Mouse (Mus musculus): ENCODE results near the gene Gm13691. TPM values are rescaled to one million over a fixed set of nuclear protein-coding genes. Genes with fewer than 3 reads are reported as not detected.
A peak's percentile ranks its signal among the peaks of the same experiment; 100 is the strongest.
"Not testable (repeated sequence)": the region's sequence is repeated elsewhere in the genome, so short reads cannot be mapped to it uniquely, and the experiment has no call there.

Gene Gm13691
- not detected in 2 replicates for polyA plus RNA-seq (2014; fragmentation: Nextera tagmentation; extraction: Ambion mirVana)

- not testable (repeated sequence) for ATAC-seq (replicated peaks; ENCODE audit: insufficient number of reproducible peaks, low FRiP score, low TSS enrichment); H3K36me3 ChIP-seq (ENCODE audit: control insufficient read depth, insufficient read depth, low read length); H3K9me3 ChIP-seq (replicated peaks; ENCODE audit: control insufficient read depth, low read length); H3K4me3 ChIP-seq (ENCODE audit: low read depth, low read length); H3K9ac ChIP-seq (ENCODE audit: low read depth, low read length); H3K27me3 ChIP-seq (ENCODE audit: control insufficient read depth, insufficient read depth, low read length); H3K4me1 ChIP-seq (ENCODE audit: control insufficient read depth, insufficient read depth, low read length); H3K27ac ChIP-seq (ENCODE audit: low read depth, low read length); H3K4me2 ChIP-seq
- no CpG with 5 or more reads among the region's 6 CpGs for WGBS (ENCODE audit: insufficient replicate concordance)
Observed at GRCm38 (mm10) chr2:83990253-83990652, at the start of gene Gm13691. Gm13691 (plus strand) TSS chr2:83990553.

- Histone ChIP-seq H3K4me1 (ENCODE audit: control insufficient read depth, insufficient read depth, low read length) (peaks cover 3% of the 10 kb centered on the region; the same call in 1 of the 2 replicates), H3K9ac (ENCODE audit: low read depth, low read length) (no peak within 1 kb of the TSS), H3K27ac (ENCODE audit: low read depth, low read length) (no peak within 1 kb of the TSS), H3K9me3 (replicated peaks; ENCODE audit: control insufficient read depth, low read length) (no peaks in the 10 kb centered on the region), H3K4me2 (peak within 1 kb of the TSS; percentile 61), H3K27me3 (ENCODE audit: control insufficient read depth, insufficient read depth, low read length) (no peaks in the 10 kb centered on the region), H3K4me3 (ENCODE audit: low read depth, low read length) (peak within 1 kb of the TSS; percentile 27; the same call in 1 of the 2 replicates), H3K36me3 (ENCODE audit: control insufficient read depth, insufficient read depth, low read length) (no peaks in the 10 kb centered on the region)
- ATAC-seq (replicated peaks; ENCODE audit: insufficient number of reproducible peaks, low FRiP score, low TSS enrichment), result no peak; the same call in 1 of the 2 replicates
- WGBS (ENCODE audit: insufficient replicate concordance), result 3% methylated on average over 20 of the region's 20 CpGs
Observed at GRCm38 (mm10) chr2:83940931-83941361, 49.4 kb upstream of the Gm13691 start, which contains the start of gene Zswim2. Zswim2 (minus strand) TSS chr2:83941228.

- H3K4me2 ChIP-seq, result peak overlapping the region; percentile 61
- H3K4me1 ChIP-seq (ENCODE audit: control insufficient read depth, insufficient read depth, low read length), result peaks cover 3% of the 10 kb centered on the region; the same call in 1 of the 2 replicates
- 51% methylated on average over 3 of the region's 3 CpGs for WGBS (ENCODE audit: insufficient replicate concordance)
- no peak overlapping the region for H3K27ac ChIP-seq (ENCODE audit: low read depth, low read length)
- no peak for ATAC-seq (replicated peaks; ENCODE audit: insufficient number of reproducible peaks, low FRiP score, low TSS enrichment)
- no peaks in the 10 kb centered on the region for H3K9me3 ChIP-seq (replicated peaks; ENCODE audit: control insufficient read depth, low read length)
- H3K36me3 ChIP-seq (ENCODE audit: control insufficient read depth, insufficient read depth, low read length), result no peaks in the 10 kb centered on the region
- H3K4me3 ChIP-seq (ENCODE audit: low read depth, low read length), result peak overlapping the region; percentile 27; the same call in 1 of the 2 replicates
- no peak overlapping the region for H3K9ac ChIP-seq (ENCODE audit: low read depth, low read length)
- H3K27me3 ChIP-seq (ENCODE audit: control insufficient read depth, insufficient read depth, low read length), result no peaks in the 10 kb centered on the region
Observed at GRCm38 (mm10) chr2:83941378-83941777, 49.0 kb upstream of the Gm13691 start.

- no peak overlapping the region for H3K27ac ChIP-seq (ENCODE audit: low read depth, low read length)
- H3K4me3 ChIP-seq (ENCODE audit: low read depth, low read length), result no peak overlapping the region
- no peak for ATAC-seq (replicated peaks; ENCODE audit: insufficient number of reproducible peaks, low FRiP score, low TSS enrichment)
- no peak overlapping the region for H3K4me2 ChIP-seq
- no peaks in the 10 kb centered on the region for H3K27me3 ChIP-seq (ENCODE audit: control insufficient read depth, insufficient read depth, low read length)
- H3K9me3 ChIP-seq (replicated peaks; ENCODE audit: control insufficient read depth, low read length), result no peaks in the 10 kb centered on the region
- H3K36me3 ChIP-seq (ENCODE audit: control insufficient read depth, insufficient read depth, low read length), result no peaks in the 10 kb centered on the region
- peaks cover 3% of the 10 kb centered on the region; the same call in 1 of the 2 replicates for H3K4me1 ChIP-seq (ENCODE audit: control insufficient read depth, insufficient read depth, low read length)
- 40% methylated on average over 4 of the region's 4 CpGs for WGBS (ENCODE audit: insufficient replicate concordance)
- no peak overlapping the region for H3K9ac ChIP-seq (ENCODE audit: low read depth, low read length)
Observed at GRCm38 (mm10) chr2:83941792-83942191, 48.6 kb upstream of the Gm13691 start.

GRCm38 (mm10) chr2:83955393-83955792 is 35.0 kb upstream of the Gm13691 start, which contains the start of gene Gm13698:
Gm13698 (plus strand) TSS chr2:83955693.
- not testable (repeated sequence) for H3K36me3 ChIP-seq (ENCODE audit: control insufficient read depth, insufficient read depth, low read length); H3K4me1 ChIP-seq (ENCODE audit: control insufficient read depth, insufficient read depth, low read length); H3K9me3 ChIP-seq (replicated peaks; ENCODE audit: control insufficient read depth, low read length); ATAC-seq (replicated peaks; ENCODE audit: insufficient number of reproducible peaks, low FRiP score, low TSS enrichment); H3K27ac ChIP-seq (ENCODE audit: low read depth, low read length); H3K4me2 ChIP-seq; H3K9ac ChIP-seq (ENCODE audit: low read depth, low read length); H3K4me3 ChIP-seq (ENCODE audit: low read depth, low read length); H3K27me3 ChIP-seq (ENCODE audit: control insufficient read depth, insufficient read depth, low read length)
- WGBS (ENCODE audit: insufficient replicate concordance), result no CpG with 5 or more reads among the region's 6 CpGs

- H3K4me3 ChIP-seq (ENCODE audit: low read depth, low read length); H3K4me2 ChIP-seq; H3K27me3 ChIP-seq (ENCODE audit: control insufficient read depth, insufficient read depth, low read length); H3K4me1 ChIP-seq (ENCODE audit: control insufficient read depth, insufficient read depth, low read length); H3K9ac ChIP-seq (ENCODE audit: low read depth, low read length); H3K36me3 ChIP-seq (ENCODE audit: control insufficient read depth, insufficient read depth, low read length); H3K9me3 ChIP-seq (replicated peaks; ENCODE audit: control insufficient read depth, low read length); ATAC-seq (replicated peaks; ENCODE audit: insufficient number of reproducible peaks, low FRiP score, low TSS enrichment); H3K27ac ChIP-seq (ENCODE audit: low read depth, low read length): not testable (repeated sequence)
- WGBS (ENCODE audit: insufficient replicate concordance), result no CpG with 5 or more reads among the region's 6 CpGs
Observed at GRCm38 (mm10) chr2:83961203-83961602, 29.1 kb upstream of the Gm13691 start, which contains the start of gene Gm13693. Gm13693 (plus strand) TSS chr2:83961503.

- H3K4me2 ChIP-seq; H3K4me3 ChIP-seq (ENCODE audit: low read depth, low read length); H3K9ac ChIP-seq (ENCODE audit: low read depth, low read length); H3K9me3 ChIP-seq (replicated peaks; ENCODE audit: control insufficient read depth, low read length); ATAC-seq (replicated peaks; ENCODE audit: insufficient number of reproducible peaks, low FRiP score, low TSS enrichment); H3K27ac ChIP-seq (ENCODE audit: low read depth, low read length); H3K27me3 ChIP-seq (ENCODE audit: control insufficient read depth, insufficient read depth, low read length); H3K4me1 ChIP-seq (ENCODE audit: control insufficient read depth, insufficient read depth, low read length); H3K36me3 ChIP-seq (ENCODE audit: control insufficient read depth, insufficient read depth, low read length): not testable (repeated sequence)
- no CpG with 5 or more reads among the region's 6 CpGs for WGBS (ENCODE audit: insufficient replicate concordance)
Observed at GRCm38 (mm10) chr2:83967013-83967412, 23.3 kb upstream of the Gm13691 start, which contains the start of gene Gm13695. Gm13695 (plus strand) TSS chr2:83967313.

- H3K4me1 ChIP-seq (ENCODE audit: control insufficient read depth, insufficient read depth, low read length); H3K4me2 ChIP-seq; H3K27me3 ChIP-seq (ENCODE audit: control insufficient read depth, insufficient read depth, low read length); ATAC-seq (replicated peaks; ENCODE audit: insufficient number of reproducible peaks, low FRiP score, low TSS enrichment); H3K4me3 ChIP-seq (ENCODE audit: low read depth, low read length); H3K36me3 ChIP-seq (ENCODE audit: control insufficient read depth, insufficient read depth, low read length); H3K9me3 ChIP-seq (replicated peaks; ENCODE audit: control insufficient read depth, low read length); H3K27ac ChIP-seq (ENCODE audit: low read depth, low read length); H3K9ac ChIP-seq (ENCODE audit: low read depth, low read length): not testable (repeated sequence)
- no CpG with 5 or more reads among the region's 6 CpGs for WGBS (ENCODE audit: insufficient replicate concordance)
Observed at GRCm38 (mm10) chr2:83972823-83973222, 17.5 kb upstream of the Gm13691 start, which contains the start of gene Gm13696. Gm13696 (plus strand) TSS chr2:83973123.

GRCm38 (mm10) chr2:83978633-83979032 is 11.7 kb upstream of the Gm13691 start, which contains the start of gene Gm13694:
Gm13694 (plus strand) TSS chr2:83978933.
- ATAC-seq (replicated peaks; ENCODE audit: insufficient number of reproducible peaks, low FRiP score, low TSS enrichment); H3K36me3 ChIP-seq (ENCODE audit: control insufficient read depth, insufficient read depth, low read length); H3K9ac ChIP-seq (ENCODE audit: low read depth, low read length); H3K27ac ChIP-seq (ENCODE audit: low read depth, low read length); H3K27me3 ChIP-seq (ENCODE audit: control insufficient read depth, insufficient read depth, low read length); H3K4me1 ChIP-seq (ENCODE audit: control insufficient read depth, insufficient read depth, low read length); H3K9me3 ChIP-seq (replicated peaks; ENCODE audit: control insufficient read depth, low read length); H3K4me3 ChIP-seq (ENCODE audit: low read depth, low read length); H3K4me2 ChIP-seq: not testable (repeated sequence)
- no CpG with 5 or more reads among the region's 6 CpGs for WGBS (ENCODE audit: insufficient replicate concordance)
